9 mouse cellular contexts compared by ENCODE assay signal in genomic region chr7:65157031-65158025, GRCm38 (mm10). TPM values are rescaled to one million over a fixed set of nuclear protein-coding genes. Genes with fewer than 3 reads are reported as not detected.
DNase-seq lines count a peak whose midpoint lies in the region; ATAC-seq and TF ChIP-seq lines count a peak whose summit lies in the region.
"Had no signal": no experiment of that assay in that cellular context is flagged by ENCODE, and none has a peak within 500 bp of the region (broad histone marks: within the 10 kb centered on the region; RNA-seq: fewer than 3 reads in every experiment).

No protein-coding gene starts in this region.

- H3K9ac ChIP-seq in embryonic facial prominence, embryonic 15.5 days = no peak overlapping the region
- H3K9ac ChIP-seq in intestine, embryonic 14.5 days (ENCODE audit: low read length) = no peak overlapping the region
- peak overlapping the region; percentile 84 for H3K9ac ChIP-seq in neural tube, embryonic 13.5 days

- peak overlapping the region; percentile 68 for H3K4me3 ChIP-seq in layer of hippocampus, adult 2 months
- H3K4me3 ChIP-seq in embryonic facial prominence, embryonic 15.5 days (replicated peaks) = peak overlapping the region; percentile 64
- H3K4me3 ChIP-seq in intestine, embryonic 14.5 days (ENCODE audit: low read depth, low read length) = peak overlapping the region; percentile 63
- peak overlapping the region; percentile 73 for H3K4me3 ChIP-seq in neural tube, embryonic 13.5 days

- H3K4me2 ChIP-seq in embryonic facial prominence, embryonic 15.5 days (replicated peaks) = peak overlapping the region; percentile 97
- H3K4me2 ChIP-seq in intestine, embryonic 14.5 days (ENCODE audit: low read length) = peak overlapping the region; percentile 97
- peak overlapping the region; percentile 98 for H3K4me2 ChIP-seq in neural tube, embryonic 13.5 days

- DNase-seq in layer of hippocampus, adult 2 months (ENCODE audit: low spot score in 2 of 2) = no peak
- DNase-seq in layer of hippocampus, adult 18-20 months (ENCODE audit: low spot score in 2 of 2) = no peak
- DNase-seq in intestine, embryonic 14.5 days (ENCODE audit: low spot score) = no peak
- DNase-seq in ovary, postnatal 36 days (ENCODE audit: low spot score) = no peak
- no peak for DNase-seq in thymus, postnatal 25 days
- DNase-seq in testis, postnatal 10 days (ENCODE audit: low spot score) = no peak
- DNase-seq: kidney, adult 11 months had no signal

- no peaks in the 10 kb centered on the region for H3K36me3 ChIP-seq in embryonic facial prominence, embryonic 15.5 days
- no peaks in the 10 kb centered on the region for H3K36me3 ChIP-seq in intestine, embryonic 14.5 days (ENCODE audit: control insufficient read depth, insufficient read depth, low read length)
- no peaks in the 10 kb centered on the region for H3K36me3 ChIP-seq in neural tube, embryonic 13.5 days

- peaks cover 12% of the 10 kb centered on the region; the same call in 1 of the 2 replicates for H3K4me1 ChIP-seq in embryonic facial prominence, embryonic 15.5 days
- H3K4me1 ChIP-seq in intestine, embryonic 14.5 days (replicated peaks; ENCODE audit: control insufficient read depth, insufficient read depth, low read length) = 0 out of 2 replicates have a peak, but pooled peaks cover 4% of the 10 kb centered on the region
- peaks cover 26% of the 10 kb centered on the region for H3K4me1 ChIP-seq in neural tube, embryonic 13.5 days (replicated peaks)

- no peak for ATAC-seq in embryonic facial prominence, embryonic 15.5 days (ENCODE audit: insufficient number of reproducible peaks, low FRiP score, low TSS enrichment, low read depth)
- no peak for ATAC-seq in intestine, embryonic 14.5 days (replicated peaks; ENCODE audit: low FRiP score, low TSS enrichment, low read depth)
- no peak for ATAC-seq in neural tube, embryonic 13.5 days (ENCODE audit: low read depth)

- 10% methylated on average over 16 of the region's 16 CpGs for WGBS in embryonic facial prominence, embryonic 15.5 days
- 17% methylated on average over 16 of the region's 16 CpGs for WGBS in intestine, embryonic 14.5 days
- 15% methylated on average over 16 of the region's 16 CpGs for WGBS in neural tube, embryonic 13.5 days

- peaks cover 47% of the 10 kb centered on the region for H3K27me3 ChIP-seq in embryonic facial prominence, embryonic 15.5 days
- peaks cover 46% of the 10 kb centered on the region for H3K27me3 ChIP-seq in intestine, embryonic 14.5 days (replicated peaks; ENCODE audit: control insufficient read depth, insufficient read depth, low read length)
- H3K27me3 ChIP-seq in neural tube, embryonic 13.5 days = peaks cover 33% of the 10 kb centered on the region

- H3K9me3 ChIP-seq in embryonic facial prominence, embryonic 15.5 days (replicated peaks) = no peaks in the 10 kb centered on the region
- no peaks in the 10 kb centered on the region for H3K9me3 ChIP-seq in intestine, embryonic 14.5 days (ENCODE audit: control insufficient read depth, low read length)
- H3K9me3 ChIP-seq in neural tube, embryonic 13.5 days = no peaks in the 10 kb centered on the region

- H3K27ac ChIP-seq in layer of hippocampus, adult 2 months = peak overlapping the region; percentile 87
- no peak overlapping the region for H3K27ac ChIP-seq in embryonic facial prominence, embryonic 15.5 days (replicated peaks)
- H3K27ac ChIP-seq in intestine, embryonic 14.5 days (ENCODE audit: low read depth) = no peak overlapping the region
- H3K27ac ChIP-seq in neural tube, embryonic 13.5 days (replicated peaks) = no peak overlapping the region; the same call in 1 of the 2 replicates

- no peak for TF ChIP-seq CTCF in layer of hippocampus, adult 2 months (conservative IDR thresholded peaks at IDR 0.05)

RNA-seq across cellular contexts. Expression of gene Fam189a1, which starts 1.0 kb away (rescaled TPM):
- 10 to 100 TPM; 63.6 to 66.3 TPM for total RNA-seq in layer of hippocampus, adult 2 months (2021)
- 10 to 100 TPM; 65.0 to 72.8 TPM for total RNA-seq in layer of hippocampus, adult 18-20 months (2021)
- 4.8 and 4.9 TPM in 2 replicates for polyA plus RNA-seq in embryonic facial prominence, embryonic 15.5 days (2015; fragmentation: Nextera tagmentation; extraction: Ambion mirVana)
- polyA plus RNA-seq in intestine, embryonic 14.5 days (2014; fragmentation: Nextera tagmentation; extraction: Ambion mirVana) = 1.2 and 2.3 TPM in 2 replicates
- 9.4 and 10.8 TPM in 2 replicates for polyA plus RNA-seq in neural tube, embryonic 13.5 days (2015; fragmentation: Nextera tagmentation; extraction: Ambion mirVana)
